Mouse (Mus musculus) T-helper 17 cell (primary cell): ENCODE results near the gene Slamf8.

ENCODE experiments used
- in situ Hi-C, 2 experiments: fragments of 300-600 bp; cut with MboI, MseI; formaldehyde crosslinking; loops; 1 replicate in 1 of 2; 2 replicates in 1 of 2; pipeline ENCODE4 v1.15.1; 2025; ENCODE audit warnings: high pct_unique_total_duplicates in 2 of 2

The Slamf8 gene

GRCm38 (mm10) chr1:172594495-172594894 lies 4.1 kb upstream of the Slamf8 start:
- in situ Hi-C loops: no loop called here

DNA sequence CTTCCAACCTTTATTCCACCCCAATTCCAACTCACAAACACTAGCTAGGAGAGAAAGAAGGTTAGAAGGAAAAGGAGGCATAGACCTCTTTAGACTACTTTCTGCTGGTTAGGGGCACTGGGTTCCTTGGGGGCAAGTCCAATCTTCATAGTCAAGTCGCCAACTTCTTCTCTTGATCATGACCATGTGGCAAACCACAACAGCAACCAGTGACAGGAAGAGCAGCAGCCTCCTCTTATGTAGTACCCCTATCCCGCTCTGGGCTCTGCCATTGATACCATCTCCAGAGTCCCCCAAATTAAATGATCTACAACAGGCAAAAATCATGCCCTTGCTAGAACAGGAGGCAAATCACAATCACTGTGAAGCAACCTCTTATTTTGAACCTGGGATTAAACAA lies 3.6 kb upstream of the Slamf8 start:
- in situ Hi-C loops: no loop called here

DNA sequence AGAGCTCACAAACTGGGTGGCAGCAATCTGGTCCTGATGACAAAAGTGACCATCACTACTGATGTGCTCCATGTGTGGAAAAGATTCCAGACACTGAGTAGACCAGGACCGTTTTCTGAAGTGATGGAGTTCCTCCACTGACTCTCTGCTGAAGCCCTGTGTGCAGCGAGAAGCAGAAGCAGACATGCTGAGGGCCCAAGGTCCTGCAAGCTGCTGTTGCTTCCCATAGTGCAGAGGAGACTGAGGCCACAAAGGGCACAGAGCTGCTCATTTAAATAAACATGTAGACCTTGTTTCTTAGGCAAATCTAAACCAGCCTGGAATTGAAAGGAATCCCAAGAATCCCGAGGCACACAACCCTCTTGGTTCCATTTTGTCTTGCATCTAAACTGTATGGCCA lies 3.0 kb upstream of the Slamf8 start:
- in situ Hi-C loops: no loop called here

DNA sequence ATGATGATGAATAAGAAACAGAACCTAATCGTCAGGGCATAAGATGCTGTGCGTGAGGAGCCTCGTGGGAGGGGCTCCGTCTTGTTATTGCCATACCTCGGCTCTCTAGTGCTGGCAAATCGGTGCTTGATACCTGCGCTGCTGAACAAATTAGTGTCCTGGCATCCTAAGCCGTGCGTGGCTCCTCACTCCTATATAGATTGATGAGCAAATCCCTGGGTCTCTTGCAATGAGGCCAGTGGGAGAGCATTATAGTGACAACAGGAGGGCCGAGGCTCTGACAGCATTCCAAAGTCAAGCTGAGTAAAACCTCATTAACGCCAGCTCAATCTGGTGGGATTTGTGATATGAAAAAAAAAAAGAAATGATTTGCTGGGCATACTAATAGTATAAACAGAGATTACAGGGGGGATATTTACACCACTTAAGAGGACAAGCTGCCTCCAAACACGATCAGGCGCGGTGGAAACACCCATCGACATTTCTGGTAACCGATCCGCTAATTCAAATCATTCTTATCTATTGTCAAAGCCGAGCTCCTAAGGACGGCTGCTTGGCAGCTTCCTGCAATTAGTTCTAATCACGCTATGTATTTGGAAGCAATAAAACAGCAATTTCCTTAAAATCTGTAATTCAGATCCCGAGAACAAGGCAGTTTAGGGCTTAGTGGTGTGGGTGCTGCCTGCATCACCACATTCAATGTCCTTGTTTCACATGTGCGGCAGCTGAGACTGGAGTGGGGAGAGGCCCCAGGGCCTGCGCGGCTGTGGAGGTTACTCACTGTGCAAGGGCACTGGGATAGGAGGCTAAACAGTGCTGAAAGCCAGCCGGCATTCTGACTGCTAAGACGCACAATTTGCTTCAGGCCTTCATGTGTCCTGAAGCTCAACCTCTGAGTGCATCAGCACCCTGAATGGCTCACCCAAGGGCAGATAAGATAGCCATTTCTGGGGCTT lies 4.5 kb downstream of the Slamf8 start:
- in situ Hi-C loops: no loop called here

GRCm38 (mm10) chr1:172585026-172585425 lies 5.3 kb downstream of the Slamf8 start:
- in situ Hi-C loops: no loop called here

- in situ Hi-C loops: no loop called here
These were observed 6.1 kb downstream of the Slamf8 start for GRCm38 (mm10) chr1:172584271-172584670.

DNA sequence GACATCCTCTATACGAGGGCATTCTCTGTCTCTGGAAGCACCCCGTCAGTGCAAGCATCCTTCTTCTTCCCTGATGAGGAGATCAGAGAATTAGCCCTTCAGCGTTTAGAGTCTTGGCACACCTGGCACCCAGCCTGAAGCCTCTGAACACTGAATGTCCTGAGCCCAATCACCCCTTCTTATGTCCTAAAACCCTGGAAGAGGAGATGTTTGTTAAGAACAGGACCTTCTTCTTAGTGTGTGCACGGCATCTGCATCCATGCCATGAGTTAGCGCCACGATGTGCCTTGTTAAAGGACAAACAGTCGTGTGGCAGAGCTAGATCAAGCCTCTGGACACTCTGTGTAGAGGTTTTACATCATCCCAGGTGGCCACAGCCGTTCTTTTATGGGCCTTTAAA lies 7.9 kb downstream of the Slamf8 start:
- in situ Hi-C loops: no loop called here

GRCm38 (mm10) chr1:172580116-172580515 lies 10.3 kb downstream of the Slamf8 start:
- in situ Hi-C loops: no loop called here

- in situ Hi-C loops: loop anchor here in 1 of 2 experiments (10.0 kb wide), 1 partner anchor 1107 kb away; the partner anchor contains the start of gene Ifi208
These were observed 22.6 kb downstream of the Slamf8 start for GRCm38 (mm10) chr1:172567758-172568157.

DNA sequence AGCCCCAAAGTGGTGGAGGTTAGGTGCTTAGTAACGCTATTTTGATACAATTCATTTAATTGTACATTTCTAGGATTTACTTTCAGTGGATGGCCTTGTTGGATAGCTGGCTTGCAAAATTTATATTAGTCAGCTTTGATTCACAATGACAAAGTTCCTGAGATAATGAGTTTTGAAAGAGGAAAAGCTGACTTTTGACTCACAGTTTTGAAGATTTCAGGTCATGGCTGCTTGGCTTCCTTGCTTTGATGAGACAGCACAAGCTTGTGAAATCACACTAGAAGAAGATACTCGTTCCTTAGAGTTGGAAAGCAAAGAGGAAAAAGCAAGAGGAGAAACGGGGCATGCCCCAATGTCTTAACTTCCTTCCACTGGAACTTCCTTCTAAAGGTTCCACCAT lies 24.2 kb downstream of the Slamf8 start:
- in situ Hi-C loops: loop anchor here in 1 of 2 experiments (10.0 kb wide), 1 partner anchor 1109 kb away; the partner anchor contains the start of gene Ifi208

DNA sequence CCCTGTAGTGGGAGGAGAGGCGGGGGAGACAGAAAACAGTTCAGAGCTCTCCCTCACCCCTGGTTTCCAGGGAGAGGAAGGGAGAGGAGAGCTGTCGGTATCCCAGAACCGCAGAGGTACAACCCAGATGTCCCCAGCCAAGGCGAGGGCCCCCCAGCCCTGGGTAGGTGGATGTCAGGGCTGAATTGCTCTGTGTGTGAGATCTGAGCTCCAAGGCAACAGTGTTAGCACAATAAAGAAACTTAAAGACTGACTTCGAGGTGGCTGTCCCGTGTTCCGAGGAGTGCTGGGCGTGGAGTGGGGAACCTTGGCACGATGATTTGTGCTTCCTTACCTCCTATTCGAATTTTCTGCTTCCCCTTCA lies 26.9 kb downstream of the Slamf8 start:
- in situ Hi-C loops: loop anchor here in 1 of 2 experiments (10.0 kb wide), 1 partner anchor 1111 kb away; the partner anchor contains the start of gene Ifi208

DNA sequence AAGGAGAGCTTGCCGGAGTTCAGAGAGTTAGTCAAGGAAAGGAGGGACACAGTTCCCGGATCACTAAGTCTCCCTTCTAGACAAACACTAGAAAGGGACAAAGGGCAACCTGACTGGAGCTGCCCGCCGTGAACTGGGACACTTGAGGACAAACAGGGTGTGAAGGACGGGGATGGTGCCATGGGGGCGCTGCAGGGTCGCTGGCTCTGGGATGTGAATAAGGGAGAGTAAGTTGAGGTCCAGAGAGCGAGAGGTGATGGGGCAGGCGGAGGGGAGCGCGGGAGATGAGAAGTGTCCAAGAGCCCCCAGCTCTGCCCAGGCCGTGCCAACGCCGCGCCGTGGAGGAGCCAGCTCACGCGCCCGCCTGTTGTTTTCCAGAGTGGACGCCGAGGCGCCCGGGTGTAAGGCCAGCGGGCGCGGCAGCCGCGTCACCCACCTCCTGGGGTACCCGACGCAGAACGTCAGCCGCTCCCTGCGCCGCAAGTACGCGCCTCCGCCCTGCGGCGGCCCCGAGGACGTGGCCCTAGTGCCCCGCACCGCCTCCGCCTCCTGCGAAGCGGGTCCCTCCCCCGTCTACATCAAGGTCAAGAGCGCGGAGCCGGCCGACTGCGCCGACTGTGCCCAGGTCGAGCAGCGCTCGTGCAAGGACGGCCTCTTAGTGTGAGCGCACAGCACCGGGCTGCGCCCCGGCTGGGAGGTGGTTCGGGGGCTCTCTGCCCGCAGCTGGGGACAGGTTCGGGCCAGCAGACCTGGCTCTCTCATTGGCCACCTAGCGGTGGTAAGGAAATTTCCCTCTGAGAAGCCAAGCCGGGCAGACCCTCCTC lies 27.5 kb downstream of the Slamf8 start:
- in situ Hi-C loops: loop anchor here in 1 of 2 experiments (10.0 kb wide), 1 partner anchor 1112 kb away; the partner anchor contains the start of gene Ifi208

DNA sequence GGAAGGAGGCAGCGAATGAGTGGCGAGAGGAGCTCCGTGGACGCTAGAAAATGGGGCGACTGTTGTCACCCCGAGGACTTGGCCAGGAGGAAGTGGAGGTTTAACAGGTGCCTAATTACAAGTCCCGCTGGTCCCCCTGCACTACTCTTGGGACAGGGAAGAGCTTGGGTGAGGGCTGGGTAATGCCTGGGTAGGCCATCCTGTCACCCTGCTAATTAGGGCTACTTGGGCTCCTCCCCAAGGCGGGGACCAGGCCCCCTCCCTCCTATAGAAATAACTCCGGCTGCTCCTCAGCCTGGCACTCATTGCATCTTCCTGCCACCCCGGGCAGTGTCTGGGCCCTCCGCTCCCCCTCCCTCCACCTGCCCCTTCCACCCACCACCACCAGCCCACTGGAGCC lies 34.7 kb downstream of the Slamf8 start, which contains the start of gene Vsig8:
TSS of gene Vsig8 (plus strand) at position 301 of the 400 bp plus-strand sequence.
- in situ Hi-C loops: no loop called here

DNA sequence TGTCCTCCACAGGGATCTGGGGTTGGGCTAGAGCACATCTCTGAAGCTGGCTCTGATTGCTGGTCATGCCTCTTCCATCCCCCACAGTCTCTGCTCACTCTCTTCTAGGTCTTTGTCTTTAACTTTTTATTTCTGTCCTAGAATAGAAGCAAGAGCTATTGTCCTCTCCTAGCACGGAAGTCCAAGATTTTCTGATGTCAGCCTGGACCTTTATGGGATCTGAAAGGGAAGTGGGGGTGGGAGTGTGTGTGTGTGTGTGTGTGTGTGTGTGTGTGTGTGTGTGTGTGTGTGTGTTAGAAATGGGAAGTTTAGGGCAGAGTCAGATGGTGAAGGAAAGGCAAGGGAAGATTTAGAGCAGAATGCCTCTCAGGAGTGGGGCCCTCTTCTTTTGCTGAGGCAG lies 37.7 kb downstream of the Slamf8 start:
- in situ Hi-C loops: no loop called here

- in situ Hi-C loops: no loop called here
These were observed 39.4 kb downstream of the Slamf8 start for GRCm38 (mm10) chr1:172551009-172551408.

- in situ Hi-C loops: no loop called here
These were observed 39.8 kb downstream of the Slamf8 start for GRCm38 (mm10) chr1:172550551-172550951.

- in situ Hi-C loops: no loop called here
These were observed 40.7 kb downstream of the Slamf8 start for GRCm38 (mm10) chr1:172549717-172550116.

DNA sequence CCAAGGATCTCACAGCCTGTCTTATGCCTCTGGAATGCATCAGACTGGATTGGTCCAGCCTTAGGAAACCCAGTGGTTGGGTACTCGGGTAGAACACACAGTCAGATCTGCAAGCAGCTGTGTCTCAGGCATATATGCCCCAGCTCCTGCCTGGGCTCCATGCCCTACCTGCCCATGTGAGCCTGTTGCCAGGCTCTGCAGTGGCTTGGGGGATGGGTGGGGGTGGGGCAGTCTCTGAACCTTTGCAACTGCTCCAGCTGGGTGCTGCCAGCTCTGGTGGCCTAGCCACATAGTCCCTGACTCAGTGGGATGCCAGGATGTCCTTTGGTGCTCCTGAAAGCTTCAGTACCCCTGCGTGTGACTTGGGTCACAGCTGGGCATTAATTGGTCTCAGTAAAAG lies 41.1 kb downstream of the Slamf8 start:
- in situ Hi-C loops: no loop called here

- in situ Hi-C loops: no loop called here
These were observed 41.9 kb downstream of the Slamf8 start for GRCm38 (mm10) chr1:172548501-172548900.

GRCm38 (mm10) chr1:172546062-172546461 lies 44.3 kb downstream of the Slamf8 start:
- in situ Hi-C loops: no loop called here

DNA sequence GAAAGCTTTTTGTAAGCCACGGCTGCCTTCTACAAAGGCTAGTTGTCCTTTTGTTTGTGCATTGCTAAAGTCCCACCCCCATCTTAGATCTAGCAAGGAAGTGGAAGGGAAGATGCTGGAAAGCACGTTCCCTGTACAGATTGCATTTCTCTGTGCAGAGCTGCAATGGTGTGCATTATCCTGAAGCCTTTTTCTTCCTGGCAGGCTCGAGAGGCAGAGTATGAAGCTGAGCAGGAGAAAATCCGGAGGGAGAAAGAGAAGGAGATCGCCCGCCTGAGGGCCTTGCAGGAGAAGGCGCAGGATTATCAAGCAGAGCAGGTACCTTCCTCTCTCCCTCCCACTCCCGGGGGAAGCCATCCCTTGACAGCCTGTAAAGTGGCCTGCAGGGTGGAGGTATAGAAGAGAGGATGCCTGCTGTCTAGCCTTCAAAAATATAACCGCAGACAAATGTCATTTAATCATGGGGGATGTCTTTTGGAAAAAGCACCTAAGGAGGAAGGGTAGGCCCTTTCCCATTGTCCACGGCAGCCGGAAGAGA lies 50.0 kb downstream of the Slamf8 start:
- in situ Hi-C loops: no loop called here

DNA sequence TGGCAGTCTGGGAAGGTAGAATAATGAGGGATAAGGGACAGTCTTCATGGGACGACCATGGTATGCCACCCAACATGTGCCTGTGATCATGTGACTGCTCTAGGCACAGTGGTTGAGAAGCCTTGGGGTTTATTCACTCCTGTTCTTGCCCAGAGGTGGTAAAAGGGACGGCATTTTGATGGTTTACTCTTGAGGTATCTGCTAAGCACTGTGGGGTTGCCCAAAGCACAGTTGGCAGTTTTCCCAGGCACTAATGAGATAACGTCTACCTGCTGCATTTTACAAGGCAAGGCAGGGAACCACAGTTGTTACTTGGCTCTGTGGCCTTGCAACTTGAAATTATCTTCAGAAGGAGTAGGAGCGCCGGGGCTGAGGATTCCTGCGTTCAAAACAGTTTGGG lies 50.5 kb downstream of the Slamf8 start:
- in situ Hi-C loops: no loop called here
